Mouse (Mus musculus): ENCODE results near the gene Dffb. TPM values are rescaled to one million over a fixed set of nuclear protein-coding genes. Genes with fewer than 3 reads are reported as not detected.

The Dffb gene
- total RNA-seq, 4 experiments from 2014 or later: 11.6 to 17.7 (median 14.5) TPM

Other genes with a start within 250 kb of the Dffb start
- 10 to 100 TPM; 20.9 to 24.5 (median 23.3) TPM for gene A430005L14Rik, start 17.9 kb downstream of the Dffb start, total RNA-seq (2022)
- gene Cep104, start 68 bp upstream of the Dffb start, total RNA-seq (2022): 10 to 100 TPM; 29.6 to 39.3 (median 33.0) TPM
- gene Lrrc47, start 36.6 kb upstream of the Dffb start, total RNA-seq (2022): 10 to 100 TPM; 51.4 to 75.9 (median 65.7) TPM
- 10 to 100 TPM in 2 of 4 experiments, 1 to 10 TPM in 2; 9.3 to 15.6 (median 11.2) TPM for gene Smim1, start 51.1 kb upstream of the Dffb start, total RNA-seq (2022)
- gene Ccdc27, start 67.6 kb upstream of the Dffb start, total RNA-seq (2022): under 1 TPM; 0.85 to 0.99 (median 0.89) TPM
- gene Trp73, start 165.1 kb upstream of the Dffb start, total RNA-seq (2022): 1 to 10 TPM; 1.8 to 2.9 (median 2.3) TPM
- gene Wrap73, start 167.2 kb upstream of the Dffb start, total RNA-seq (2022): 10 to 100 TPM; 30.2 to 36.3 (median 32.5) TPM
- gene Tprgl, start 185.5 kb upstream of the Dffb start, total RNA-seq (2022): 100 to 1,000 TPM; 159 to 183 (median 167) TPM
- gene Megf6, start 195.6 kb upstream of the Dffb start, total RNA-seq (2022): 1 to 10 TPM; 5.3 to 7.2 (median 5.7) TPM